Mouse (Mus musculus): ENCODE measurements around the gene Dock9. TPM values are rescaled to one million over a fixed set of nuclear protein-coding genes. Genes with fewer than 3 reads are reported as not detected.

The Dock9 gene
- total RNA-seq, 2 experiments from 2014 or later: 194 to 195 TPM

- intact Hi-C loops (cut with DNase I): no loop called here
- no peak for DNase-seq
Observed at GRCm38 (mm10) chr14:121670016-121670415, 127.6 kb downstream of the Dock9 start.

DNA sequence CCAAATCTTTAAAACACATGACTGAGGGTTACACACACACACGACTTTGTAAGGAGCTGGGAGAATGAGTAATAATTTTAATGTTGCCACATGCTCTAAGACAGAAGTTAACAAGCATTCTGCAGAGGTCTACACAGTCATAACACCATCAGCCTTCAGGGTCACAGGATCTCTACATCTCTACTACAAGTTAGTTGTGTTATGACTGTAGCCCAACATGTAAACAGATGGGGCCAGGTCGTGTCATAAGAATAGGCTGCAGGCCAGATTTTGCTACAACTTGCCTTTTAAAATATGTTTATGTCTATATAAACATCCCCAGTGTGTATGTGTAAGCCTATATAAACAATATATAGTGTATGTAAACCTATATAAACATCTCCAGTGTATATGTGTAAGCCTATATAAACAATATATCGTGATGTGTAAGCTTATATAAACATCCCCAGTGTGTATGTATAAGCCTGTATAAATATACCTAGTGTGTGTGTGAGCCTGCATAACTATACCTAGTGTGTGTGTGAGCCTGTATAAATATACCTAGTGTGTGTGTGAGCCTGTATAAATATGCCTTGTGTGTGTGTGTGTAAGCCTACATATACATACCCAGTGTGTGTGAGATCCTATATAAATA is 130.9 kb downstream of the Dock9 start:
- intact Hi-C loops (cut with DNase I): no loop called here
- DNase-seq: no peak

- intact Hi-C loops (cut with DNase I): no loop called here
- DNase-seq: no peak
Observed at GRCm38 (mm10) chr14:121665693-121666273, 131.9 kb downstream of the Dock9 start.

DNA sequence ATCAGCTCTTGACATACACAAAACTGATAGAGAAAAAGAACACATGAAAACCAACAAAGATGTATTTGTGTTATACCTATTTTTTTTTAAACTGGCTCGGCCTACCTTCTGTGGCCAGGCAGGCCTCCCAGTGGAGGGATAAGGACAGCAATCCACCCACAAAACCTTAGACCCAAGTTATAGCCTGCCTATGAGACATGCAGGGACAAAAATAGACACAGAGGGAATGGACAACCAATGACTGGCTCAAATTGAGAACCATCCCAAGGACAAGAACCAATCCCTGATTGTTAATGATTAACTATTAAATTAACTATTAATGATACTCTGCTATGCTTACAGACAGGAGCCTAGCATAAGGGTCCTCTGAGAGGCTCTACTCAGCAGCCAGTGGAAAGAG is 133.7 kb downstream of the Dock9 start:
- DNase-seq: no peak
- intact Hi-C loops (cut with DNase I): no loop called here

DNA sequence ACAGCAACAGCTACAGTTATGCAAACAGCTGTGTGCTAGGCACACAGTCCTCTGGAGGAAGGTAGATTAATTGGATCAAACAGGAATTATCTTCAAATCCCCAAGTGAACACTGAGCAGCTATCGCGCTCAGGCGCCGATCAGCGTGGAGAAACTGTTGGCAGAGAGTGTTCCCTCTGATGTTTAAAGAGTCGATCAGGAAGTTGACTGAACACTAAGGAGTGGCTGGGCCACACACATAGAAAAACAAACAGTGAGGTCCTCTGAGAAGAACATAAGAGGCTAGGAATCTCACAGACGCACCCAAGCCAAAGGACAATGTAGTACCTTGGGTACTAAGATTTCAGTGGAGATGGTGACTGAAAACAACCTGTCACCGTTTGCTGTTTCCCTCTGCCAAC is 136.7 kb downstream of the Dock9 start:
- no peak for DNase-seq
- intact Hi-C loops (cut with DNase I): no loop called here

DNA sequence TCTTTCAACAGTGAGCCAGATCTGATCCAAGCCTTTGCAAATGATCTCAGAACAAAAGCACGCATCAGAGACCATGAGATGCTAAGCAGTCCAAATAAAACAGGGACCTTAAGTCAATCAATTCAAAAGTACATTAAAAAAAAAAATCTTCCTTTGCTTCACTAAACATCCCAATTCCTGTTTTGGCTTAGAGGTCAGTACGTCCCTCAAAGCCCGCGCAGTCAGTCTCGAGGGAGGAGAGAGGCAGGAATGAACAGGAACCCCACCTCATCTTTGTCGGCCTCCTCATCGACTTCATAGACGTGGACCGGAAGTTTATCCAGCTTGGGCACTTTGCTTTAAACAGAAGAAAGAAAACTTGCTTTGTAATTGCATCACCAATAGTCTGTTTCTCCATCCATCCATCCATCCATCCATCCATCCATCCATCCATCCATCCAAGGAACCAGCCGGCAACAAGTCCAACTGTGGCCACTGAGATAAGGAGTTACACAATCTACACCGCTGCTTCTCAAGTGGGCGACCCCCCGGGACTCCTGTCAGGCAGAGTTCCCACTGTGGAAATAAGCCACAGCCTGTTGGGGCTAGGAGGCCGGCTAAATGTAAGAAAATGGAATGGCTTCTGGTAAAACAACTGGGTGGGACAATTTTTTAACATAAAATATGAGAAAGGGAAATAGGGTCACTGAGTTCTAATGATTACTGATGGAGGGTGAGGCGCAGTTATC is 137.3 kb downstream of the Dock9 start:
- no peak for DNase-seq
- intact Hi-C loops (cut with DNase I): no loop called here

DNA sequence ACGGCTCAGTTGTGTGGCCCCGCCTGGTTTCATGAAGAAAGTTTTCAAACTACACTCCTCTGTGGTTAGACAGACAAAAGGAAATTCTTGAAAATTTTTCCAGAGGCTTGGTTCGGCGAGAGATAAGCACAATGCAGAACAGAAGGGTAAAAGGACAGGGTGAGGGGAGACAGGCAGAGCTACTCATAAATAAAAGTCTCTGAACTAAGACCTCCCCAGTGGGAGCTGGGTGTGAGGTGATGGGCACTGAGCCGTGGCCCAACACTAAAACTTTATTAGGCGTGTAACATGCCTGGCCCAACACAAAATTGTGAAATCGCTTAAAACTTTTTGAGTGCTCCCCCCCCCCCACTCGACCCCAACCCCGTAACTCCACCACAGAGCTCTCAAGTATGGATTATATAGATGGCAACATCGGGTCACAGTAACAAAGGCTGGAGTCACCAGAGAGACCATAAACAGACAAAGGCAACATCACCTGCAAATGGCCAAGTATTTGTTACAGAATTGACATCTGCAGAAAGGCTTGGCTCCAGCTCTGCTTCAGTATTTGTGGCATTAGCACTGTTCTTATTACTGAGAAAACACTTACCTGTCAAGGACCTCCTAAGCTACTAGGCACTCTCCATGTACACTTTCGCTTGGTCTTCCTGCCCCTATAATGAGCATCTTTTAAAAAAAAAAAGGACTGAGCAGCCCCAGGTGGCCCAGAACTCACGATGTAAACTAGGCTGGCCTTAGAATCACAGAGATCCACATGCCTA is 138.4 kb downstream of the Dock9 start:
- no peak for DNase-seq
- intact Hi-C loops (cut with DNase I): no loop called here

- intact Hi-C loops (cut with DNase I): no loop called here
Observed at GRCm38 (mm10) chr14:121658537-121658936, 139.1 kb downstream of the Dock9 start.

GRCm38 (mm10) chr14:121657633-121658032 is 140.0 kb downstream of the Dock9 start:
- intact Hi-C loops (cut with DNase I): no loop called here
- DNase-seq: no peak

More at GRCm38 (mm10) chr14:121658537-121658936, 139.1 kb downstream of the Dock9 start:
- no peak for DNase-seq

- DNase-seq: no peak
- intact Hi-C loops (cut with DNase I): no loop called here
Observed at GRCm38 (mm10) chr14:121656912-121657311, 140.7 kb downstream of the Dock9 start.

DNA sequence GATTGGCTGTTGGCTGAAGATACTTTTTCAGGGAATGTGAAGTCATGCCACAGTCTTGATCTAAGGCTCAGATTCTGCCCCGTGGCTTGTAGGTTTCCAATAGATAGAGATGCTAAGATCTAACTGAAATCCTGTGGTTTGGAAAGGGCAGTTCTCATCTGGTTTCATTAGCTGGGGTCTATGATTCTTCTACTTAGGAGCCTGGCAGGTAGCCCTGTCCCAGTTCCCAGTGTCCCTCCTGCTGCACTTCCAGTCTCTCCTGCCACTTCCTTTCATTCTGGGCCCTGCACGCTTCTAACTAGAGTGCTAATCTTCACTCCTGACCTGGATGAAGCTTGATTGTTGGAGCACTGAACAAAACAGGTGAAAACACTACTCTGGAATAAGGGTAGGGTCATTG is 142.7 kb downstream of the Dock9 start:
- no peak for DNase-seq
- intact Hi-C loops (cut with DNase I): no loop called here

GRCm38 (mm10) chr14:121654416-121654967 is 143.1 kb downstream of the Dock9 start:
- intact Hi-C loops (cut with DNase I): no loop called here
- DNase-seq: no peak

DNA sequence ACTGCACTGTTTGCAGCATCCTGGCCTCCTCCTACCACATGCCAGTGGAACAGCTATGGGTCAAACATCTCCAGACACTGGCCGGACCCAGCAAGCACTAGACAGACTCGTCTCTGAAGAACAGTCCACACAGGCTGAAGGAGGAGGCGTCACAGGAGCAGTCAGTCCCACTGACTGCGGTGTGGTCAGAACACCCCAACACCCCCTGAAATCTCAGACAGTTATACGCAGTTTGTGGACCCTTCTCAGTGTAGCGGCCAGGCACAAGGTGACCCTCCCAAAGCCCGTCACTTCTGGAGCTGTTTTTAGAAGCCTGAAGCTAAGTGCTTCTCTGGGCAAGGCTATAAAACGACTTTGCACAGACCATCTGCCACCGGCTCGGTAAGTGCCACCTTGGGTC is 143.9 kb downstream of the Dock9 start:
- DNase-seq: no peak
- intact Hi-C loops (cut with DNase I): no loop called here

DNA sequence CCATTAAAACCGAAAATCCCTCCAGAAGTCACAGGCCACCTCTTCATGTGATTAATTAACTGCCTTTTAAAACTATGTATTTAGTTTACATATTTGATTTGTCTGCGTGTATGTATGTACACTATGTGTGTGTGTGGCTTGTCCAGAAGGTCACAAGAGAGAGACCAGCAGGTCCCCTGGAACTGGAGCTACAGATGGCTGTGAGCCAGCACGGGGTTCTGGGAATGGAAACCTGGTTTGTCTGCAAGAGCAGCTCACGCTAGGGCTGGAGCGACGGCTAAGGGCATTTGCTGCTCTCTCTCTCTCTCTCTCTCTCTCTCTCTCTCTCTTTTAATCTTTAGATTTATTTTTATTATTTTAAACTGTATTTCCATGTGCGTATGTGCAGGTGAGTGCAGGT is 144.4 kb downstream of the Dock9 start:
- intact Hi-C loops (cut with DNase I): no loop called here
- DNase-seq: peak; percentile 71

DNA sequence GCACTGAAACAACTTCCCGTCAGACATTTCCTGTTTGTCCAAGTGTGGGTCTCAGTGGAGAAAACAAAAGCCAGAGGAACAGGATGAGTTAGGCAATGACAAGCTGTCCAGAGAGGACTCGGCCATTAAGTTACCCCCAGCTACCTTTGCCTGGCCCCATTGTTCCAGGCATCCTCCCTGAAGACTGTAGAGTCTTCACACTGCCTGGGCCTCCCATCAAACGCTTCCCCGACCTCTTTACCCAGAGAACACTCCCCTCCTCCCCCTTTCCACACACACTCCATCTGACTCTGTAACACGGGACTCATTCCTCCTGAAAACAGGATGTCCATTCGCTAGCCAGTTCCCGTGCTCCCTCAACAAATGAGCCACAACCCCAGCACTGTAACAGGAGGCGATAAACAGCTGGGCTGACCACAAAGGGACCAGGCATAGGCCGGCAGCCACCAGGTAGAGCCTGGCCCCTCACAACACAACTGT is 149.0 kb downstream of the Dock9 start:
- intact Hi-C loops (cut with DNase I): no loop called here

GRCm38 (mm10) chr14:121647693-121648092 is 149.9 kb downstream of the Dock9 start:
- intact Hi-C loops (cut with DNase I): no loop called here
- DNase-seq: no peak

More for the DNA sequence above, 149.0 kb downstream of the Dock9 start:
- DNase-seq: no peak

DNA sequence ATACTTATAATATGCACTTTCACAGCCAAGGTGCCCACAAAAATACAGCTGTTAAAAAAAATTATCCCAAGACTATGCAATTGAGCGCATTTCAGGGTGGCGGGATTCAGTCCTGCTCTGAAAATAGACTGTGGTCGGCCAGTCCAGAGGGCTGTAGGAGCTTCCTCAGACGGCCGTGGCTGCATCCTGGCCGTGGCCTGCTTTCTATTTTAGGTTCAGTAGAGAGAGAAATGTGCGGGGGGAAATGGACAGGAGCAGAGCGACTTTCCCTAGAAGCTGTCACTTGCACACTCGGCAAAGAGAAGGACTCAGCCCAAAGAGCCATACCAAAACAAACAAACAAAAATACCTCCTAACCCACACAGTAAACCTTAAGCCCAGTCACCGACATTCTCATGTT is 151.0 kb downstream of the Dock9 start:
- intact Hi-C loops (cut with DNase I): no loop called here
- no peak for DNase-seq

GRCm38 (mm10) chr14:121644302-121644701 is 153.3 kb downstream of the Dock9 start:
- no peak for DNase-seq
- intact Hi-C loops (cut with DNase I): no loop called here

GRCm38 (mm10) chr14:121641271-121641670 is 156.4 kb downstream of the Dock9 start:
- DNase-seq: no peak
- intact Hi-C loops (cut with DNase I): no loop called here

GRCm38 (mm10) chr14:121636935-121637510 is 160.6 kb downstream of the Dock9 start:
- intact Hi-C loops (cut with DNase I): no loop called here
- DNase-seq: no peak
